Mouse (Mus musculus) myocyte (in vitro differentiated cells): ENCODE data around the gene Arnt2. TPM values are rescaled to one million over a fixed set of nuclear protein-coding genes. Genes with fewer than 3 reads are reported as not detected.
A peak's percentile ranks its signal among the peaks of the same experiment; 100 is the strongest.

Experiments
- H3K27me3 ChIP-seq: one replicate; pipeline ENCODE4 v1.6.1; 2011; ENCODE audit not compliant: control insufficient read depth, insufficient read depth, insufficient read length
- H3K36me3 ChIP-seq: one replicate; pipeline ENCODE4 v1.6.1; 2011; ENCODE audit not compliant: control insufficient read depth, insufficient read depth
- H3K4me2 ChIP-seq: one replicate; pipeline ENCODE4 v1.6.1; 2011; ENCODE audit warnings: low read depth, control low read depth
- H3K4me3 ChIP-seq: one replicate; pipeline ENCODE4 v1.5.1; 2011; ENCODE audit warnings: mild to moderate bottlenecking, control low read depth, moderate library complexity
- H3K79me2 ChIP-seq: one replicate; pipeline ENCODE4 v1.6.1; 2011; ENCODE audit not compliant: control insufficient read depth, insufficient read depth
- H3ac ChIP-seq: one replicate; pipeline ENCODE4 v1.6.1; 2011; ENCODE audit not compliant: control insufficient read depth, insufficient read length
- CEBPB ChIP-seq: IDR thresholded peaks from 2 replicates; pipeline ENCODE4 v1.6.1; 2011; ENCODE audit warnings: mild to moderate bottlenecking, moderate library complexity; ENCODE audit not compliant: poor library complexity, insufficient read depth, severe bottlenecking
- E2F4 ChIP-seq: IDR thresholded peaks from one replicate; pipeline ENCODE4 v1.6.1; 2011; ENCODE audit warnings: mild to moderate bottlenecking, control low read depth, moderate library complexity; ENCODE audit not compliant: insufficient read depth
- MAX ChIP-seq: IDR thresholded peaks from one replicate; pipeline ENCODE4 v1.6.1; 2011; ENCODE audit warnings: low read depth, mild to moderate bottlenecking, control low read depth
- MYOD1 ChIP-seq, 3 experiments: IDR thresholded peaks; one replicate each; pipeline ENCODE4 v1.6.1; 2011; ENCODE audit warnings: control low read depth in 2 of 3, low read depth in 2 of 3, mild to moderate bottlenecking in 2 of 3, moderate library complexity in 1 of 3; ENCODE audit not compliant: insufficient read length in 2 of 3, control insufficient read depth in 1 of 3
- MYOG ChIP-seq, 3 experiments: IDR thresholded peaks; one replicate each; pipeline ENCODE4 v1.6.1; 2011; ENCODE audit warnings: control low read depth in 2 of 3, low read depth in 2 of 3, mild to moderate bottlenecking in 2 of 3; ENCODE audit not compliant: insufficient read length in 2 of 3, control insufficient read depth in 1 of 3, insufficient read depth in 1 of 3
- POLR2A ChIP-seq: IDR thresholded peaks from one replicate; pipeline ENCODE4 v1.6.1; 2011; ENCODE audit warnings: low read depth, mild to moderate bottlenecking, control low read depth, moderate library complexity; ENCODE audit not compliant: insufficient read length
- POLR2AphosphoS2 ChIP-seq: IDR thresholded peaks from one replicate; pipeline ENCODE4 v1.6.1; 2011; ENCODE audit warnings: low read depth, control low read depth; ENCODE audit not compliant: insufficient read length
- REST ChIP-seq: IDR thresholded peaks from one replicate; pipeline ENCODE4 v1.6.1; 2011; ENCODE audit warnings: mild to moderate bottlenecking, control low read depth, moderate library complexity; ENCODE audit not compliant: insufficient read depth, insufficient read length
- SRF ChIP-seq: IDR thresholded peaks from one replicate; pipeline ENCODE4 v1.6.1; 2011; ENCODE audit warnings: low read depth; ENCODE audit not compliant: control insufficient read depth, insufficient read length
- TCF12 ChIP-seq: IDR thresholded peaks from one replicate; pipeline ENCODE4 v1.6.1; 2011; ENCODE audit warnings: mild to moderate bottlenecking, control low read depth; ENCODE audit not compliant: poor library complexity, insufficient read depth, severe bottlenecking
- TCF3 ChIP-seq: IDR thresholded peaks from one replicate; pipeline ENCODE4 v1.6.1; 2011; ENCODE audit warnings: low read depth, control low read depth; ENCODE audit not compliant: insufficient read length
- USF1 ChIP-seq: IDR thresholded peaks from one replicate; pipeline ENCODE4 v1.6.1; 2011; ENCODE audit warnings: low read depth, mild to moderate bottlenecking, control low read depth, moderate library complexity
- polyA plus RNA-seq: library from polyadenylated mRNA; unstranded; fragments of >200 nt; fragmentation: generic; extraction: Trizol; gene quantifications from one replicate; pipeline ENCODE4 v1.2.1, GENCODE M21; 2012; ENCODE audit warnings: missing spikeins

Gene Arnt2
- polyA plus RNA-seq, 1 experiment, result 1.00 TPM

- Histone ChIP-seq H3K27me3 (no peaks in the 10 kb centered on the region), H3K4me2 (no peak overlapping the region), H3K4me3 (no peak overlapping the region), H3ac (no peak overlapping the region), H3K79me2 (no peaks in the 10 kb centered on the region), H3K36me3 (no peaks in the 10 kb centered on the region)
- TF ChIP-seq POLR2A (no peak), REST (no peak), MYOG (IDR thresholded peaks at IDR 0.05; ENCODE audit: control insufficient read depth in 1 of 3, insufficient read depth in 1 of 3, insufficient read length in 2 of 3, low read depth in 2 of 3) (no peak), E2F4 (no peak), USF1 (no peak), MAX (no peak), TCF3 (no peak), TCF12 (no peak), SRF (no peak), CEBPB (no peak), POLR2AphosphoS2 (no peak), MYOD1 (IDR thresholded peaks at IDR 0.05; ENCODE audit: control insufficient read depth in 1 of 3, insufficient read length in 2 of 3, low read depth in 2 of 3) (no peak)
Observed at GRCm38 (mm10) chr7:84336580-84336886, 73.4 kb downstream of the Arnt2 start.

GRCm38 (mm10) chr7:84335766-84336579, 74.0 kb downstream of the Arnt2 start:
- H3K4me2 ChIP-seq, result no peak overlapping the region
- H3K79me2 ChIP-seq, result no peaks in the 10 kb centered on the region
- TF ChIP-seq POLR2AphosphoS2 (no peak), MYOG (IDR thresholded peaks at IDR 0.05; ENCODE audit: control insufficient read depth in 1 of 3, insufficient read depth in 1 of 3, insufficient read length in 2 of 3, low read depth in 2 of 3) (peak in 1 of 3 experiments; percentile 57), SRF (no peak), USF1 (no peak), MAX (no peak), MYOD1 (IDR thresholded peaks at IDR 0.05; ENCODE audit: control insufficient read depth in 1 of 3, insufficient read length in 2 of 3, low read depth in 2 of 3) (peak in 2 of 3 experiments; percentile 28 to 43), REST (no peak), CEBPB (no peak), POLR2A (no peak), TCF3 (no peak), E2F4 (no peak), TCF12 (no peak)
- no peaks in the 10 kb centered on the region for H3K36me3 ChIP-seq
- H3K27me3 ChIP-seq, result no peaks in the 10 kb centered on the region
- H3ac ChIP-seq, result no peak overlapping the region
- H3K4me3 ChIP-seq, result no peak overlapping the region

GRCm38 (mm10) chr7:84333996-84334395, 76.0 kb downstream of the Arnt2 start:
- Histone ChIP-seq H3ac (no peak overlapping the region), H3K79me2 (no peaks in the 10 kb centered on the region), H3K4me2 (no peak overlapping the region), H3K27me3 (no peaks in the 10 kb centered on the region), H3K36me3 (no peaks in the 10 kb centered on the region), H3K4me3 (no peak overlapping the region)
- peak; percentile 31 for TF ChIP-seq USF1
- TF ChIP-seq E2F4, result no peak

- H3K27me3 ChIP-seq, result no peaks in the 10 kb centered on the region
- no peaks in the 10 kb centered on the region for H3K36me3 ChIP-seq
- no peak overlapping the region for H3ac ChIP-seq
- TF ChIP-seq SRF (no peak), CEBPB (peak; percentile 59; the same call in 1 of the 2 replicates), USF1 (peak; percentile 57)
- H3K4me2 ChIP-seq, result peak overlapping the region; percentile 13
- H3K4me3 ChIP-seq, result no peak overlapping the region
- H3K79me2 ChIP-seq, result no peaks in the 10 kb centered on the region
Observed at GRCm38 (mm10) chr7:84332295-84333168, 77.4 kb downstream of the Arnt2 start.

GRCm38 (mm10) chr7:84329174-84329583, 80.8 kb downstream of the Arnt2 start:
- Histone ChIP-seq H3K4me3 (no peak overlapping the region), H3K27me3 (no peaks in the 10 kb centered on the region), H3ac (no peak overlapping the region), H3K4me2 (no peak overlapping the region), H3K79me2 (no peaks in the 10 kb centered on the region), H3K36me3 (no peaks in the 10 kb centered on the region)
- TF ChIP-seq MYOD1 (IDR thresholded peaks at IDR 0.05; ENCODE audit: control insufficient read depth in 1 of 3, insufficient read length in 2 of 3, low read depth in 2 of 3), result no peak
- TF ChIP-seq POLR2A, result no peak
- no peak for TF ChIP-seq MAX
- TF ChIP-seq TCF3, result no peak
- no peak for TF ChIP-seq POLR2AphosphoS2
- TF ChIP-seq CEBPB, result no peak
- TF ChIP-seq E2F4, result no peak
- TF ChIP-seq TCF12, result no peak
- no peak for TF ChIP-seq REST
- no peak for TF ChIP-seq USF1
- TF ChIP-seq MYOG (IDR thresholded peaks at IDR 0.05; ENCODE audit: control insufficient read depth in 1 of 3, insufficient read depth in 1 of 3, insufficient read length in 2 of 3, low read depth in 2 of 3), result no peak
- no peak for TF ChIP-seq SRF
